Mouse (Mus musculus) midbrain, embryonic 14.5 days (tissue): ENCODE results near the gene Lgals7. TPM values are rescaled to one million over a fixed set of nuclear protein-coding genes. Genes with fewer than 3 reads are reported as not detected.

ENCODE experiments used
- ATAC-seq: fragments of 200-750 bp; cut with Nextera tagmentation; 2 replicates; pipeline ENCODE4 v1.8.0; 2017; ENCODE audit warnings: moderate number of reproducible peaks, moderate library complexity; ENCODE audit not compliant: low FRiP score, low TSS enrichment
- DNase-seq: peaks from one replicate; pipeline ENCODE4 v3.0.0-alpha.2; 2015
- H3K27ac ChIP-seq: fragments of 300-500 bp; sonication (generic); replicated peaks from 2 replicates; pipeline ENCODE4 v1.5.1; 2014; ENCODE audit warnings: mild to moderate bottlenecking, low read depth, low read length, moderate library complexity
- H3K27me3 ChIP-seq: fragments of 300-500 bp; sonication (generic); 2 replicates; pipeline ENCODE4 v1.6.1; 2014; ENCODE audit warnings: low read length, control low read depth, mixed read lengths; ENCODE audit not compliant: control insufficient read depth, insufficient read depth
- H3K36me3 ChIP-seq: fragments of 300-500 bp; sonication (generic); 2 replicates; pipeline ENCODE4 v1.6.1; 2014; ENCODE audit warnings: low read length, control low read depth; ENCODE audit not compliant: control insufficient read depth, insufficient read depth
- H3K4me1 ChIP-seq: fragments of 300-500 bp; sonication (generic); 2 replicates; pipeline ENCODE4 v1.6.1; 2014; ENCODE audit warnings: mild to moderate bottlenecking, antibody characterized with exemption, low read length, control low read depth; ENCODE audit not compliant: control insufficient read depth, insufficient read depth
- H3K4me2 ChIP-seq: fragments of 300-500 bp; sonication (generic); 2 replicates; pipeline ENCODE4 v1.6.1; 2014; ENCODE audit warnings: mild to moderate bottlenecking, low read length, moderate library complexity
- H3K4me3 ChIP-seq: fragments of 300-500 bp; sonication (generic); replicated peaks from 2 replicates; pipeline ENCODE4 v1.5.1; 2014; ENCODE audit warnings: low read depth, low read length
- H3K9ac ChIP-seq: fragments of 300-500 bp; sonication (generic); replicated peaks from 2 replicates; pipeline ENCODE4 v1.6.1; 2014; ENCODE audit warnings: mild to moderate bottlenecking, low read length, moderate library complexity
- H3K9me3 ChIP-seq: fragments of 300-500 bp; sonication (generic); 2 replicates; pipeline ENCODE4 v1.6.1; 2016; ENCODE audit warnings: low read length, control low read depth, mixed read lengths; ENCODE audit not compliant: control insufficient read depth
- WGBS: fragments of 180-500 bp; shearing (Covaris S2); extraction: QIAGEN DNeasy Blood & Tissue Kit; methylation state at CpG from one replicate; pipeline ENCODE4 v1.1.7; 2014; 5-methylcytosine and 5-hydroxymethylcytosine counted together
- polyA plus RNA-seq: library from polyadenylated mRNA; unstranded; fragments of >200 nt; fragmentation: Nextera tagmentation; extraction: Ambion mirVana; gene quantifications from 2 replicates; pipeline ENCODE4 v1.2.1, GENCODE M21; 2014

Lgals7 gene
- polyA plus RNA-seq, 1 experiment from 2014 or later, result 7.9 TPM

GRCm38 (mm10) chr7:28913171-28913570 is 49.5 kb downstream of the Lgals7 start:
- Histone ChIP-seq H3K9ac (no peak overlapping the region), H3K36me3 (peaks cover 96% of the 10 kb centered on the region), H3K4me3 (no peak overlapping the region), H3K27me3 (no peaks in the 10 kb centered on the region), H3K4me2 (no peak overlapping the region), H3K27ac (no peak overlapping the region), H3K9me3 (no peaks in the 10 kb centered on the region), H3K4me1 (no peaks in the 10 kb centered on the region)
- ATAC-seq, result no peak
- no peak for DNase-seq
- WGBS, result 84% methylated on average over 11 of the region's 11 CpGs

Other genes with a start within 250 kb of the Lgals7 start
- gene Acp7, start 232.5 kb upstream of the Lgals7 start, polyA plus RNA-seq, result not detected in 2 replicates
- gene Fbxo27, start 171.0 kb upstream of the Lgals7 start, polyA plus RNA-seq, result 7.8 and 10.6 TPM in 2 replicates
- 1.6 and 2.9 TPM in 2 replicates for gene Fbxo17, start 147.0 kb upstream of the Lgals7 start, polyA plus RNA-seq
- gene Mrps12, start 122.0 kb upstream of the Lgals7 start, polyA plus RNA-seq, result 108 and 128 TPM in 2 replicates
- gene Sars2, start 121.9 kb upstream of the Lgals7 start, polyA plus RNA-seq, result 16.8 TPM in 2 replicates
- gene Ccer2, start 107.7 kb upstream of the Lgals7 start, polyA plus RNA-seq, result 0.22 TPM in 1 of 2 replicates, not detected in the other
- gene Sirt2, start 97.1 kb upstream of the Lgals7 start, polyA plus RNA-seq, result 104 and 110 TPM in 2 replicates
- gene Nfkbib, start 96.3 kb upstream of the Lgals7 start, polyA plus RNA-seq, result 55.9 and 66.2 TPM in 2 replicates
- gene Rinl, start 74.9 kb upstream of the Lgals7 start, polyA plus RNA-seq, result 1.1 and 2.4 TPM in 2 replicates
- 168 and 170 TPM in 2 replicates for gene Hnrnpl, start 55.3 kb upstream of the Lgals7 start, polyA plus RNA-seq
- 62.4 and 78.1 TPM in 2 replicates for gene Ech1, start 38.6 kb upstream of the Lgals7 start, polyA plus RNA-seq
- gene Lgals4, start 30.0 kb upstream of the Lgals7 start, polyA plus RNA-seq, result 1.7 and 3.3 TPM in 2 replicates
- gene Capn12, start 17.6 kb downstream of the Lgals7 start, polyA plus RNA-seq, result 0.33 and 0.55 TPM in 2 replicates
- 102 and 118 TPM in 2 replicates for gene Actn4, start 98.5 kb downstream of the Lgals7 start, polyA plus RNA-seq
- gene Eif3k, start 118.0 kb downstream of the Lgals7 start, polyA plus RNA-seq, result 320 and 343 TPM in 2 replicates
- 5.5 and 10.2 TPM in 2 replicates for gene Map4k1, start 118.2 kb downstream of the Lgals7 start, polyA plus RNA-seq